Mouse (Mus musculus): ENCODE results near the gene Mrpl20.

GRCm38 (mm10) chr4:155839483-155839910, 36.8 kb downstream of the Mrpl20 start, which contains the start of gene Mxra8:
- TF ChIP-seq CTCF (IDR thresholded peaks at IDR 0.05; ENCODE audit: borderline replicate concordance, control insufficient read depth, extremely low read depth, insufficient read depth, low read length, poor library complexity) (no peak), POLR2A (IDR thresholded peaks at IDR 0.05; ENCODE audit: control insufficient read depth, extremely low read depth, insufficient read depth, low read length, poor library complexity) (no peak)

Data from thymus, adult 2 months (tissue).